Mouse (Mus musculus) mouse trophoblast stem cell (cell line): ENCODE data around the gene Atg2a.

Experiments used
- in situ Hi-C, 2 experiments: fragments of 300-500 bp; cut with MseI, MboI; formaldehyde crosslinking; loops; 2 replicates in 1 of 2; 3 replicates in 1 of 2; pipeline ENCODE4 v1.15.1; 2025

Atg2a gene

DNA sequence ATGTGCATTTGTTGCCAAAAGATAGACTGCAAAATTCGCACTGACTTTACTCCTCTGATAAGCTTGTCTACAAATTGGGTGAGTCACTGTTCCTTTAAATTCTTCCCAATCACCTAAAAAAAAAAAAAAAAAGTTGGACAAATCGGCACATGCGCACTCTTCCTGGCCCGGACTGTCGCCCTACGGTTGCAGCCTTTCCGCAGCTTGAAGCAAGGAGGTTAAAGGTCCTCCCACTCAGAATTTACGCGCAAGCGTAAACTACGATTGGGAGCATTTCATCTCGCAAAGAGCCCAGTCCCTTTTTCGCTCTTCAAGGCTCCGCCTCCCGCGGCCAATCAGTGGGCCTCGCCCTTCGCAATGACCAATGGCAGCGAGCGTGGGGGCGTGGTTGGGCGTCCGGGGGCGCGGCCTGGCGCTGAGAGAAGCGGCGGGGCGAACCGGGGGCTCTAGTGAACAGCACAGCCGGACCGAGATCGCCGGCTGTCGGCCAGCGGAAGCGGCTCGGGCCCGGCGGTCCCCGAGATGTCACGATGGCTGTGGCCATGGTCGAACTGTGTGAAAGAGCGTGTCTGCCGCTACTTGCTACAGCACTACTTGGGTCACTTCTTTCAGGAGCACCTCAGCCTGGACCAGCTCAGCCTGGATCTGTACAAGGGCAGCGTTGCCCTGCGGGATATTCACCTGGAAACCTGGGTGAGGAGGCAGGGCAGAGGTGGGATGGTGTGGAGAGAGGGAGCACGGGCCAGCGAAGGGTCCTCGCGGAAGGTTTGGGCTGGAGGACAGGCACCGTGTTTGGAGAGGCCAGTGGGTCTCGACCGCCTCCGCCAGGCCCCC is at the start of gene Atg2a:
TSS of gene Atg2a (plus strand) at position 395 of the 834 bp plus-strand sequence.
- in situ Hi-C loops: no loop called here

DNA sequence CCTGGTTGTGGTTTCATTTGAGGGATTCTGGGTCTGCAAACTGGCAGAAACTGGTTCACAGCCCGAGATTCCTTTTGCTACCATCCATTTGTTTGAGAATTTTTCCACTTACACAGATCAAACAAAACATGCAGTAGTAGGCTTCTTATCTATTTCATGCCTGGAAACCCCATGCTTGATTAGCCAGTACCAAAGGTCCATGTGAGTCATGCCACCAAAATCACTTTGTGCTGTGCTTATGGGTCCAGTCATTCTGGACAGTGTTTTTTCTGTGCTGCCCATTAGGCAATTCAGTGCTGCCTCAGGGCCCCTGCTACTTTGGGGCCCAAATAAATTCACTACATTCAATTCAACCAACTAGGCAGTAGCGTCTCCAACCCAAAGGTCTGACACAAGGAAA is 37.2 kb upstream of the Atg2a start:
- in situ Hi-C loops: no loop called here

DNA sequence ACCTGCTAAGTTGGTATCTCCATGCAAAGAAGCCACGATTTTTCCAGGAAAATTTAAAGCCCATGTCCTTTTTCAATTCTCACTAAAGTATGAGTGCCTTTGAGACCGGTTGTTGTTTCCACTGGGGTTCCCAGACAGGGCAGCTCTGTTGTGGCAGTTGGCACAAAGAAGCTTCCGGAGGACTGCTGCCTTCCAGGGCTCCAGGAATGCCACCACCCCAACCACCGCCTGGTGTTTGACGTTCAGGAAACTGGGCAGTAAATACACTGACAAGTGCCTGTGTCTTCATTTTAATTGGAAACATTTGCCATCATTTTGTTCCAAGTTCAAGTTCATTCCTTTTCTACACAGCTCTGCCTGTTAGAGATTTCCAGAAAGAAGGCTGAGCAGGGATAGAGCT is 34.8 kb upstream of the Atg2a start:
- in situ Hi-C loops: no loop called here

DNA sequence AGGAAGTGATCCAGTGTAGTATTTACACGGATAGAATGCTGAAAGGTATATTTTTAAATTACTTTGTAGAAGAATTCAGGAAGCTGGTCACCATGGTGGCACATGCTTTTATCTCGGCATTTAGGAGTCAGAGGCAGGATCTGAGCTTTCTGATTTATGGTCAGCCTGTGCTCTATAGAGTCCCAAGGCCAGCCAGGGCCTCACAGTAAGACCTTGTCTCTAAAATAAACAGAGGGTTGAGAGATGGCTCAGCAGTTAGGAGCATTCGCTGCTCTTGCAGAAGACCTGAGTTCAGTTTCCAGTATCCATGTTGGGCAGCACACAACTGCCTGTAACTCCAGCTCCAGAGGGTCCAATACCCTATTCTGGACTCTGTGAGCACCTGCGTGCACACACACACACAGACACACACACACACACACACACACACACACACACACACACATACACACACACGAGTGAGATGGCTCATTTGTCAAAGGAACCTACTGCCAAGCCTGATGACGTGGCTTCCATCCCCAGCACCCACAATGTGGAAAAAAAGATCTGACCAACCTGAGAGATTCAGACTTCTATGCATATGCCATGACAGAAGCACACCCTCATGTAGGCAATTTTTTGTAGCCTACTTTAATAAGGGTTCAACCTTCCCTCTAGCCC is 25.3 kb upstream of the Atg2a start:
- in situ Hi-C loops: no loop called here

DNA sequence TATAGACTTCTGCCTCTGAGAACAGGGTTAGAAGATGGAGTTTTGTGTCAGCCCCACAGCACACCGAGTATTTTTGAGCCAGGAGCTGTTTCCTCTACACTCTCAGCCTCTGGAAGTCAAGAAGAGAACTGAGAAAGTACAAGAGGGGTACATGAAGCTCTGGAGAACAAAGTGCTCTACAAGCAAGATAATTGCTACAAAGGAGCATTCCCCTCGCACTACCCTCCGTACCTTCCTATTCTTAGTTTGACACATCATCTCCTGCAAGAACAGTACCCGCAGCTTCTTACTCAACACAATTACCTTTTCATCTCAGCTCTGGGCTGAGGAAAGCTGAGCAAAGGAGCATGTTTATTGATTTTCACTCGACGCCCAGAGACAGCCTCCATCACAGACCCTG is 22.9 kb upstream of the Atg2a start:
- in situ Hi-C loops: no loop called here

DNA sequence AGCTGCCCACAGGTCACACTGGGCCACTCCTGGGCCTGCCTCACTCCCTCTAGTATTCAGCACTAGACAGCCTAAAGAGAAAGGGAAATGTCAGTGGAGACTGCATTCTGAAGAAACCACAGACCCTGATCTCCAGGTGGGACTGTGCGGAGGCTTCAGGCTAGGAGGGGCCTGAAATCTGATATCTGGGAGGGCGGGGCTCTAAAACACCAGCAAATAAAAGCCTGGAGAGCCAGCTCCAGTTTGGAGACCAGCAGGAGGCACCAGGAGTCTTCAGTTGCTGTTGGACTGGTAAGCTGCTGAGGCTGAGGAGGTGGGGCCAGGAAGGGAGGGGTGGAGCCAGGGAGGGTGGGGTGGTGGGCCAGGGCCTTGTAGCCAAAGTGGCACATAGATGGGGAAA is 15.3 kb upstream of the Atg2a start, which contains the start of gene Gpha2:
TSS of gene Gpha2 (plus strand) at position 246 of the 400 bp plus-strand sequence.
- in situ Hi-C loops: no loop called here

DNA sequence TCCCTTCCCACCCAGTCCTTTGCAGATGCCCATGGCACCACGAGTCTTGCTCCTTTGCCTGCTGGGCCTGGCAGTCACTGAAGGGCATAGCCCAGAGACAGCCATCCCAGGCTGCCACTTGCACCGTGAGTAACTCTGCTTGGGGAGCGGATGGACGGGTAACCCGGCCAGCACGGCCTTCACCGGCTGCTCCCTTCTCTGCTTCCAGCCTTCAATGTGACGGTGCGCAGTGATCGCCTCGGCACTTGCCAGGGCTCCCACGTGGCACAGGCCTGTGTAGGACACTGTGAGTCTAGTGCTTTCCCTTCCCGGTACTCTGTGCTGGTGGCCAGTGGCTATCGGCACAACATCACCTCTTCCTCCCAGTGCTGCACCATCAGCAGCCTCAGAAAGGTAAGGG is 14.7 kb upstream of the Atg2a start:
- in situ Hi-C loops: no loop called here

DNA sequence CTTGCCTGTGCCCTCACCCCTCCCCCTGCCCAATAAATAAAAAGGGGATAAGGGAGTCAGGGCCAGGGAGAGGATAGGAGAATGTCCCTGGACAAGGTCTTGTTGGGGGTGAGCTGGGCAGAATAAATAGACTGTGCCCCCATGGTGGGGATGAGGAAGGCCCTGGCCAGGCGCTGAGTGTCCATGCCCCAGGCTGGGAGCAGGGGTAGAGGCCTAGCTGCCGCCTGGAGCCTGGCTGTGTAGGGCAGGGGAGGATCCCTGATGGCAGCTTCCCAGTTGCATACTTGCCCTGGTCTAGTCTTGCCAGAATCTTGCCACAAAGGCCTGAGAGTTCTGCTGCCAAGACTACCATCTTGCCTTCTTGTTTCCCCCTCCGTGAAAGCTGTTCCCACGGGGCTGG is 13.6 kb upstream of the Atg2a start:
- in situ Hi-C loops: no loop called here

DNA sequence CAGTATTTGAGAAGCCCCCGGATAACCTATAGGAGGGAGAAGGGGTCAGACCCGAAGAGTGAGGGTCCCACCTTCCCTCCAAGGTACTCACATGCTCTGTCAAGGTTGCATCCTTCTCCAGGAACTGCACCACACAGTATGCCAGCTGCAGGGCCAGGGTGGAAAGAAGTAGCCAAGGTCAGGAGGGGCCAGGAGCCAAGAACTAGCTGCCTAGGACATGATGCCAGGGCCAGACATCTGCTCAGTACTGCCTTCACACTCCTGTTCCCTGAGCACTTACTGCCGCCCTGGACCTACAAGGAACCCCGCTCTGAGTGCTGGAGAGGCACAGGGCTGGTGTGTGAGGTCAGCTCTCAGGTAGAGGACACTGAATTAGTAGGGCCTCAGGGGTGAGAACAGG is 11.1 kb upstream of the Atg2a start:
- in situ Hi-C loops: no loop called here

DNA sequence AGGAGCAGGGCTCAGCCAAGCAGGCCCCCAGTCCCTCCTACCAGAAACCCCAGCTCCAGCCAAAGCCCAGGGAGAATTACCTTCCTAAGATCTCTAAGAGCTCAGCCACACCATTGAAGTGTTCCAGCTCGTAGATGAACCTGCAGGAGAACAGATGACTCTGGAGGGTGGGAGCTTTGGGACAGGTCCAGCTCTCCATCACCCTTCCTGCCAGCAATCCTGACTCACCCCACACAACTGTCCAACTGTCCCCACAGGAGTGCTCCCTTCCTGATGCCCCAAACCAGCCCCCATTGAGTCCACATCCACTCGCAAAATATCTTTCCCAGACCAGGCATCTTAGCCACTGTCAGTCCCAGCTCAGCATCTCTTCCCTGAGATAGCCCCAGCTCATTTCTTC is 10.4 kb upstream of the Atg2a start:
- in situ Hi-C loops: no loop called here

DNA sequence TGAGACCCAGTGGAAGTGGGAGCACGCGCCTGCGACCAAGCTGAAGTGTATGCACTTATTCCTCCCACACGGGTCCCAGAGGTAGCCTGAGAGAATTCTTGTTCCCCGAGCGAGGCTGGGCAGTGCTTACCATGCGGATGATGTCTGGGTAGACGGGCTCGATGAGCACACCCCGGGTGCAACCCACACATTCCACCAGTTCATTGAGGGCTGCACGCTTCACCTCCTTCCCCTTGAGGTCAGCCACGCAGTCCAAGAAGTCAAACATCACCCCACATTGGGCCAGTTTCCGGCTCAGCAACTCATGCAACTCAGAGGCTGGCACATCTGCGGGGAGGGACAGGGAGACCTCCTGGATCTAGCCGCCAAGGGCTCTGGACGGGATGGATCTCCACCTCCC is 7.8 kb upstream of the Atg2a start:
- in situ Hi-C loops: no loop called here

DNA sequence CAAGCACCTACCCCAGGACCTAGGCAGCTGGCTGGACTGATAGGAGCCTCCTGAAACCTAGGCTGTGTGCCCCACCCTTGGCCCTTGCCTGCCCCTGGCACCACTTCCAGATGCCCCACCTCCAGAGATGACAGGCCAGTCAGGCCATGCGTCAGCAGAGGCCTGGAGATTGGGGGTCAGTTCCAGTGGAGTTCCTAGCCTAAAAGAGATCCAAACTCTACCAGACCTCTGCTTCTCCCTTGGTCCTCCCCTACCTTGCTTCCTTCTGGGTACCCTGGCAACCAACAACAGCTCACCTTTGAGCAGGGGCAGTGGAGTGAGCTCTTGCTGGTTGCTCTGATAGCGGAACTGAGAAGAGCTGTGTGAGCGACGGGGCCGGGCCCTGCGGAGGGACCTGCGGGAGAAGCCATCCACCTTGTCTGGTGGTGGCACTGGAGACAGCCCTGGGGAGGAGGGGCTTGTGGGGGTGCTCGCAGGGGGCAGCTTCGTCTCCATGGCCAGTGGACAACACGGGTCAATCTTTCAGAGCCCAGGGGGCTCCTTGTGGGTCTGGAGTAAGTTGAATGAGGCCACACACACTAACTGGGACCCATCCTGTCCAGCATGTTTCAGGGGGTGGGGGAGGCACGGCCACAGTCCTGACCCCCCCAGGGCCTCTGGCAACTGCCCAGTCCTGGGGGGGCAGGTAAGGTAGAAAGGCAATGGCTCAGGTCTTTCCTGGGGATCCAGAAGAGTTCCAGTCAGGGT is 7.0 kb upstream of the Atg2a start:
- in situ Hi-C loops: no loop called here

DNA sequence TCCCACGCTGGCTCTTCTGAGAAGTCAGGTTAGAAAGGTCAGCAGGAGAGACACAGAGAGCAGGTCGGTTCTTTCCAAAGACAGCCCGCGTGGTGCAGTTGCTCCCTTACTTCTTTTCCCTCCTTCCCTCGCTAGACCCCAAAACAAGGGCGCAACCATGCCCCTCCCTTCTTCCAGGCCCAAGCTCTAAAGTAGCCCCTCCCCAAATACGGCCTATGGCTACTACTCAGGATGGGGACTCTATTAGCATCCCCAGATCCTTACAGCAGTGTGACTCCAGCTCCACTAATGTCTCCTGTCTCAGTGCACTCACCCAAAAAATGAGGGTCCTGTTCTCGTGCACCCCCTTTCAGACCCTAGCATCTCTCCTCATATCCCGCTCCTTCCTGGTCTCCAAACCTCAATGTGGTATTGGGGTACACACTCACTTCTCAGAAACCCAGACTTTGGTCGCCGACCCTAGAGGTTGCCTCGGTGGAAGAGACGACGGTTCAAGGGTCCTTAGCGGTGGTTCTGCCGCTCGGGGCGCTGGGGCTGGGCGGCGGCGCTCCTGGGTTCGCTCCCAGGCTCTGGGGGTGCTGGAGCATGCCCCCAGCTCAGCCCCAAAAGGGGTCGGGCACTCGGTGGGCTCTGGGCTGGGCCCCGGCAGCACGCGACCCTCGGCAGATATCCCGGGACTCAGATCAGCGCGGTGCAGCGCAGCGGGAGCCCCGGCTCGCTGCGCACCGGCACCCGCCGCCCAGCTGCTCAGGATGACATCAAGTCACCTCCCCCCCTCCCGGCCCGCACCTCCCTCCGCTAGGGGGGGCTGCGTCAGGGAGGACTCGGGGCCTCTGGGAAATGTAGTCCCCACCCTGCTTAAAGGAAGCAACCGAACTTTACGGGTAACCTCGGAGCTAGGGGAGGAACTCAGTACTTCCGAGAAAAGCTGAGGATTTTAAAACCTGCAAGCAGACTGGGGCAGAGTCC is 6.1 kb upstream of the Atg2a start, which contains the start of gene Ppp2r5b:
TSS of gene Ppp2r5b (minus strand) at position 789 of the 969 bp plus-strand sequence.
- in situ Hi-C loops: no loop called here

DNA sequence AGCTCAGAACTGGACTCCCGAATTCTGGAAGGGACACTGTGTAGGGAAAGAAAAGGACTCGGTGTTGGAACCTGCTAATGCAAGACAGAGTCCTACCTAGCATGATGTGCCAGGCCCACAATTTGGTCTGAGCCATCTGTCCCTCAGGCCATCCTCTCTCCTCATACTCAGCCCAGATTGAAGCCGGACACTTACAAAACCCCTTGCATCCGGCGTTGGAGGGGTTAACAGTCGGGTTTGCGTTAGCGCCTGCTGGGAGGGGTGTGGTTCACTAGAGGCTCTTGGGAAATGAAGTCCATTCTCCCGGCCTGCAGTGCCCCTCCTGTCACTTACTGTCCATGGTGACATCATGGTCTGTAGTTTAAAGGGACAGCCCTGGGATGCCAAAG is 5.4 kb upstream of the Atg2a start:
- in situ Hi-C loops: no loop called here

DNA sequence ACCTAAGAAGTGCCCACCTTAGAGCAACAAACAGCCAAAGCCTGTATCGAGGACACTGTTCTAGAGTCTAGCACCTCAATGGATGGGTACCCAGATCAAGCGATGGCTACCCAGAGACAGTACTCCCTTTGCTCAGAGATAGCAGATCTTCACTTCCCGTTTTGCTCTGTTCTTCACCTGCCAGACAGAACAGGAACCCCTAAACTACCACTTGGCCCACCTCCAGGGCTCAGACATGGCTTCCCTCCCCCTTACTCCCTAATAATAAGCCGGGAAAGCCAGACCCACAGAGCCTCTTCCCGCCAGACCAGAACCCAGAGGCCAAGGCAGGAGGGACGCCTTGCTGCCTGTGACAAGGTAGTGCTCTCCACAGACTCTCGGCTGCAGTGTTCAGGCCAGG is 4.6 kb upstream of the Atg2a start:
- in situ Hi-C loops: no loop called here

DNA sequence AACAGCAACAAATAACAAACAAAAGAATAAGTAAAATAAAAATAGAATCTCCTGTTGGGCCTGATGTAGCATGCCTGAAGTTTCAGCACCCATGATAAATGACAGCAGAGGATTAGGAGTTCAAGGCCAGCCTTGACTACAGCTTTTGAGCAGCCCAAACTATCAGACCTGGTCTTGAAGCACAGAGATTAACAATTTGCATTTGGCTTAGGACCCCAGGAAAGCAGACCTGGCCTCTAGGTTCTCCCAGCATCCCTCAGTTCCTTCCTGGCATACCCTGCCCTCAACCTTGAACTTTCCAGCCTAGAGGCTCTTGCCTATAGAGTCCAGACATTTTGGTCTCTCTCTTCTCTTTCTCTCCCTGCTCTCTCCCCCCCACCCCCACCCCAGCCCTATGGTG is 2.7 kb upstream of the Atg2a start:
- in situ Hi-C loops: no loop called here

DNA sequence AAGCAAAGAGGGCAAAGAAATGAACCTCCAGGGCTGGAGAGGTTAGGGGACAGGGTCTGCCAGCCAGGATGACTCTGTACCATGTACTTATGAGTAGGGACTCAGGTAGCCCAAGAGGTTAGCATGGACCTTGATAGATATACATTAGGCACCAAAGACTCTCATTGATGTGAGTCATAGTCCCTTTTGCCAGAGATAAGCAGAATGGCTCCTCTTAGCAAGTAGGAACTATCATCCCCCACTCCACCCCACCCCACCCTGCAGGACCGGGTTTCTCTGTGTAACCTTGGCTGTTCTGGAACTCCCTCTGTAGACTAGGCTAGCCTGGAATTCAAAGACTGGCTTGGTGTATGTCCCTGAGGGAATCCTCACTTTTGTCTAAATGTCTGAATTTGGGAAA is 1.3 kb upstream of the Atg2a start:
- in situ Hi-C loops: no loop called here

DNA sequence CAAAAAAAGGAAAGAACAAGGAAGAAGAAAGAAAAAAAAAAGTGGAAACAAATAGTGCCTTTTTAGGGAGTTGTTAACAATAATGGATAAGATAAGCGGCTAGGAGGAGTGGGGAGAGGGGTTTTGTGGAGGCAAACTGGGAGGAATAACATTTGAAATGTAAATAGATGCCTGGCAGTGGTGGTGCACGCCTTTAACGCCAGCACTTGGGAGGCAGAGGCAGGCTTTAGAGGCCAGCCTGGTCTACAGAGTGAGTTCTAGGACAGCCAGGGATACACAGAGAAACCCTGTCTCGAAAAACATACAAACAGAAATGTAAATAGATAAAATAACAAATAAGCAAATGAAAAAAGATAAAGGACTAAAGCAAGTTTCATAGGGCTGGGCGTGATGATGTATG is 743 bp upstream of the Atg2a start:
- in situ Hi-C loops: no loop called here

DNA sequence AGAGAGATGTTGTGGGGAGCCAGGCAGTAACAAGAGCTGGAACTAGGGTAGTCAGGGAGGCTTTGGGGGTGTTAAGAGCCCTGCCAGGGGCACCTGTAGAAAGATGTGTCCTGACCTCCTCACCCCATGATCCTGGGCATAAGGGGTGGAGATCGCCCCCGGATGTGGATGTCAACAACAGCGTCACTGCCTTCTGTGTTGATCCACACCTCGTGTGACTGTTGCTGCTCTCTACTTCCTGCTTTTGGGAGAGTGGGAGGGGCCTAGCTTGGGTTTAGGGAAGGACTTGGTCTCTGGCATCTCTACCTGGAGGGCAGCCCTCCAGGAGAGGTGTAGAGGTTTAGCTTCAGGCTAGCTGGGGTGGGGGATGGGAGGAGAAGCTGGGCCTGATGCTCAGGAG is 813 bp downstream of the Atg2a start:
- in situ Hi-C loops: no loop called here

DNA sequence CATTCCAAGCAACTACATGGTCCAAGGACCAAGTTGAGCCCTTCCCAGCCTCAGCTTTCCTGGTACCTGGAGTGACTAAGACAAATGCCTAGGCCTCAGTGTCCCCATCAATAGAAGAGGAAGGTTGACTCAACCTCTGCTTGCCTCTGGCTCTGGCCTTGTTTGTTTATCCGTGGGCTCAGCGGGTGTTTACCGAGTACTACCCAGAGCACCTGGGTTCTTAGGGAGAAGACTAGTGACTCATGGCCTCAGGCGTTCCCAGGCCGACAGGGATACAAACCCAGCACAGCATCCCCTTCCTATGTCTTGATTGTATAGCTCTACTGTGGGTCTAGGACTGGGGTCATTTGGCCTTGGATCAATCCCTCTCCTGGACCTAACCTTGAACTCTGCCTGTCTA is 1.8 kb downstream of the Atg2a start:
- in situ Hi-C loops: no loop called here

DNA sequence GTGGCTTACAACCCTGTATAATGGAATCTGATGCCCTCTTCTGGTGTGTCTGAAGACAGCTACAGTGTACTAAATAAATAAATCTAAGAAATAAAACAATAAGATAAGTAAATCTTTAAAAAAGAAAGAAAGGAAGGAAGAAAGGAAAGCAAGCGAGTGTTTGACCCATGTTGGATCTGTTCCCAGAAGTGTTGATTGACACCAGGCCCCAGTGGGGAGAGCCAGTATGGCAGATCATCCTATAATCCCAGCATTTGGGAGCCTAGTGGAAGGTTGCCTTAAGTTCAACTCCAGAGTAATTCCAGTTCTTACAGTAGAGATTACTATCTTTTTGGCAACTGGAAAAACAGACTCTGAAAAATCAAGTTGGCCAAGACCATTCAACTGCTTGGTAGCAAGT is 4.3 kb downstream of the Atg2a start:
- in situ Hi-C loops: no loop called here
